Mouse (Mus musculus) forebrain, postnatal 0 days (tissue): Measurements from ENCODE around the gene Dop1b. TPM values are rescaled to one million over a fixed set of nuclear protein-coding genes. Genes with fewer than 3 reads are reported as not detected.
"Not testable (repeated sequence)": the region's sequence is repeated elsewhere in the genome, so short reads cannot be mapped to it uniquely, and the experiment has no call there.

Experiments used
- ATAC-seq: fragments of 200-750 bp; cut with Nextera tagmentation; 2 replicates; pipeline ENCODE4 v1.8.0; 2017; ENCODE audit warnings: mild to moderate bottlenecking, moderate library complexity
- DNase-seq: peaks from one replicate; pipeline ENCODE4 v3.0.0-alpha.2; 2015
- H3K27ac ChIP-seq: fragments of 300-500 bp; sonication (generic); 2 replicates; pipeline ENCODE4 v1.5.1; 2014; ENCODE audit warnings: low read depth, mild to moderate bottlenecking, antibody characterized with exemption, low read length, moderate library complexity, mixed read lengths
- H3K27me3 ChIP-seq: fragments of 300-500 bp; sonication (generic); 2 replicates; pipeline ENCODE4 v1.6.1; 2014; ENCODE audit warnings: mild to moderate bottlenecking, low read length, mixed read lengths; ENCODE audit not compliant: insufficient read depth
- H3K36me3 ChIP-seq: fragments of 300-500 bp; sonication (generic); 2 replicates; pipeline ENCODE4 v1.6.1; 2014; ENCODE audit warnings: mild to moderate bottlenecking, moderate library complexity; ENCODE audit not compliant: insufficient read depth
- H3K4me1 ChIP-seq: fragments of 300-500 bp; sonication (generic); 2 replicates; pipeline ENCODE4 v1.6.1; 2014; ENCODE audit warnings: antibody characterized with exemption; ENCODE audit not compliant: insufficient read depth
- H3K4me2 ChIP-seq: fragments of 300-500 bp; sonication (generic); 2 replicates; pipeline ENCODE4 v1.6.1; 2014; ENCODE audit warnings: low read depth, mild to moderate bottlenecking, moderate library complexity
- H3K4me3 ChIP-seq: fragments of 300-500 bp; sonication (generic); 2 replicates; pipeline ENCODE4 v1.5.1; 2014; ENCODE audit warnings: low read depth, low read length, mixed read lengths
- H3K9ac ChIP-seq: fragments of 300-500 bp; sonication (generic); 2 replicates; pipeline ENCODE4 v1.6.1; 2014; ENCODE audit warnings: mild to moderate bottlenecking
- H3K9me3 ChIP-seq: fragments of 300-500 bp; sonication (generic); 2 replicates; pipeline ENCODE4 v1.6.1; 2016; ENCODE audit warnings: low read length
- CTCF ChIP-seq: sonication (generic); IDR thresholded peaks from 2 replicates; pipeline ENCODE4 v1.5.1; 2016; ENCODE audit warnings: antibody characterized with exemption, control low read depth, low read depth
- WGBS: fragments of 180-500 bp; shearing (Covaris S2); extraction: QIAGEN DNeasy Blood & Tissue Kit; methylation state at CpG from one replicate; pipeline ENCODE4 v1.1.7; 2014; 5-methylcytosine and 5-hydroxymethylcytosine counted together
- polyA plus RNA-seq: library from polyadenylated mRNA; unstranded; fragments of >200 nt; fragmentation: Nextera tagmentation; extraction: Ambion mirVana; gene quantifications from 2 replicates; pipeline ENCODE4 v1.2.1, GENCODE M21; 2015
- total RNA-seq: library from RNA; depleted of rRNA; stranded (reverse); fragments of >200 nt; gene quantifications from 2 replicates; pipeline ENCODE4 v1.2.3, GENCODE M21; 2014

Gene Dop1b
- total and polyA plus RNA-seq, 2 experiments from 2014 or later: 22.0 to 48.4 TPM

- no peak for TF ChIP-seq CTCF
- Histone ChIP-seq H3K36me3 (0 out of 2 replicates have a peak, but pooled peaks cover 2% of the 10 kb centered on the region), H3K9me3 (0 out of 2 replicates have a peak, but pooled peaks cover 6% of the 10 kb centered on the region), H3K4me2 (no peak overlapping the region), H3K9ac (no peak overlapping the region), H3K4me1 (0 out of 2 replicates have a peak, but pooled peaks cover 2% of the 10 kb centered on the region), H3K27me3 (no peaks in the 10 kb centered on the region), H3K4me3 (no peak overlapping the region), H3K27ac (no peak overlapping the region)
- ATAC-seq: no peak
- no peak for DNase-seq
- 51% methylated on average over 12 of the region's 12 CpGs for WGBS
Measured at GRCm38 (mm10) chr16:93818691-93819324, 107.1 kb downstream of the Dop1b start.

GRCm38 (mm10) chr16:93819325-93819696 lies 107.6 kb downstream of the Dop1b start:
- H3K4me2 ChIP-seq: no peak overlapping the region
- no peak overlapping the region for H3K27ac ChIP-seq
- no peaks in the 10 kb centered on the region for H3K27me3 ChIP-seq
- TF ChIP-seq CTCF: no peak
- H3K9me3 ChIP-seq: 0 out of 2 replicates have a peak, but pooled peaks cover 6% of the 10 kb centered on the region
- 0 out of 2 replicates have a peak, but pooled peaks cover 2% of the 10 kb centered on the region for H3K4me1 ChIP-seq
- H3K36me3 ChIP-seq: 0 out of 2 replicates have a peak, but pooled peaks cover 2% of the 10 kb centered on the region
- DNase-seq (no peak), ATAC-seq (no peak)
- H3K4me3 ChIP-seq: no peak overlapping the region
- no peak overlapping the region for H3K9ac ChIP-seq
- WGBS: 81% methylated on average over 4 of the region's 4 CpGs

- Histone ChIP-seq H3K36me3 (no peaks in the 10 kb centered on the region), H3K4me1 (0 out of 2 replicates have a peak, but pooled peaks cover 2% of the 10 kb centered on the region), H3K4me2 (no peak overlapping the region), H3K27ac (no peak overlapping the region), H3K9ac (no peak overlapping the region), H3K9me3 (0 out of 2 replicates have a peak, but pooled peaks cover 6% of the 10 kb centered on the region), H3K27me3 (no peaks in the 10 kb centered on the region), H3K4me3 (no peak overlapping the region)
- no peak for TF ChIP-seq CTCF
- no peak for DNase-seq
- no peak for ATAC-seq
- 72% methylated on average over 1 of the region's 1 CpGs for WGBS
Measured at GRCm38 (mm10) chr16:93820040-93820439, 108.3 kb downstream of the Dop1b start.

GRCm38 (mm10) chr16:93821706-93822105 lies 110.0 kb downstream of the Dop1b start:
- WGBS: 89% methylated on average over 3 of the region's 3 CpGs

GRCm38 (mm10) chr16:93822433-93823225 lies 110.9 kb downstream of the Dop1b start:
- not testable (repeated sequence) for H3K4me2 ChIP-seq, H3K9me3 ChIP-seq, H3K27me3 ChIP-seq, H3K36me3 ChIP-seq, H3K9ac ChIP-seq, H3K4me3 ChIP-seq, H3K27ac ChIP-seq, ATAC-seq, DNase-seq, H3K4me1 ChIP-seq
- 84% methylated on average over 4 of the region's 8 CpGs for WGBS

More at GRCm38 (mm10) chr16:93821706-93822105, 110.0 kb downstream of the Dop1b start:
- TF ChIP-seq CTCF: no peak
- ATAC-seq (no peak), DNase-seq (no peak)
- H3K36me3 ChIP-seq: no peaks in the 10 kb centered on the region
- 0 out of 2 replicates have a peak, but pooled peaks cover 6% of the 10 kb centered on the region for H3K9me3 ChIP-seq
- H3K4me3 ChIP-seq: no peak overlapping the region
- H3K27me3 ChIP-seq: no peaks in the 10 kb centered on the region
- no peak overlapping the region for H3K4me2 ChIP-seq
- no peak overlapping the region for H3K27ac ChIP-seq
- no peak overlapping the region for H3K9ac ChIP-seq
- no peaks in the 10 kb centered on the region for H3K4me1 ChIP-seq

- 90% methylated on average over 4 of the region's 4 CpGs for WGBS
- Histone ChIP-seq H3K9ac (no peak overlapping the region), H3K36me3 (no peaks in the 10 kb centered on the region), H3K9me3 (0 out of 2 replicates have a peak, but pooled peaks cover 6% of the 10 kb centered on the region), H3K4me3 (no peak overlapping the region), H3K27ac (no peak overlapping the region), H3K4me1 (no peaks in the 10 kb centered on the region), H3K4me2 (no peak overlapping the region), H3K27me3 (no peaks in the 10 kb centered on the region)
- no peak for TF ChIP-seq CTCF
- no peak for DNase-seq
- ATAC-seq: no peak
Measured at GRCm38 (mm10) chr16:93824799-93825198, 113.1 kb downstream of the Dop1b start.

- Histone ChIP-seq H3K4me3 (no peak overlapping the region), H3K27me3 (no peaks in the 10 kb centered on the region), H3K4me1 (no peaks in the 10 kb centered on the region), H3K36me3 (no peaks in the 10 kb centered on the region), H3K4me2 (no peak overlapping the region), H3K9ac (no peak overlapping the region), H3K27ac (no peak overlapping the region), H3K9me3 (0 out of 2 replicates have a peak, but pooled peaks cover 6% of the 10 kb centered on the region)
- 94% methylated on average over 4 of the region's 4 CpGs for WGBS
- no peak for DNase-seq
- no peak for TF ChIP-seq CTCF
- ATAC-seq: no peak
Measured at GRCm38 (mm10) chr16:93825463-93825862, 113.8 kb downstream of the Dop1b start.
